Mouse (Mus musculus): ENCODE results near the gene Palm2.

- no peak for TF ChIP-seq EP300 (optimal IDR thresholded peaks at IDR 0.05)
- no peak for TF ChIP-seq CTCF (IDR thresholded peaks at IDR 0.05; ENCODE audit: low read depth)
Observed at GRCm38 (mm10) chr4:57624819-57625218, 190.8 kb downstream of the Palm2 start.
